Mouse (Mus musculus) left cerebral cortex, adult 9 months (tissue): ENCODE results near the gene Smad9.
A peak's percentile ranks its signal among the peaks of the same experiment; 100 is the strongest.

Experiments
- DNase-seq, 2 experiments: peaks; one replicate each; pipeline ENCODE4 v3.0.0; 2022; ENCODE audit warnings: low spot score in 2 of 2

Smad9 gene

GRCm38 (mm10) chr3:54755145-54756041, at the start of gene Smad9:
TSS of gene Smad9 (plus strand) at chr3:54755582.
- DNase-seq = peak in 1 of 2 experiments; percentile 60

- no peak for DNase-seq
Observed at GRCm38 (mm10) chr3:54708972-54709371, 46.4 kb upstream of the Smad9 start.

DNA sequence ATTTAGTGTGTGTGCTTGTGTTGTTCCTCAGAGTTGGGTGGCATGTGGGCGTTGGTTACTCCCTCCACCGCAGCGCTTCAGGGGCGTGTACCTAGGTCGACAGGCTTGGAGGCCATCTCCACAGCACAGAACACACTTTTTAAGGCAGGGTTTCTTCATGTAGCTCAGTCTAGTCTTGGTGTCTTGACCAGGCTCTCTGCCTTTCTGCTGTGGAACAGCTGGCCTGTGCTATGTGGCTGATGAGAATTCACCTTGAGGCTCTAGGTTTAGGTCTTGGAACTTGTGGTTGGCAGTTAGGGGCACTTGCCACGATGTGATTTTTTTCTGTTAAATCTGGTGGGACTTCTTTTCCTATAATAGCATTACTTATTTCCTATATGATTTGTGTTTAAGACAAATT, 41.1 kb upstream of the Smad9 start, which contains the start of gene Gm21958:
Gm21958 (minus strand) TSS at position 101 of the 400 bp plus-strand sequence.
- DNase-seq = no peak

- DNase-seq = peak in 1 of 2 experiments; percentile 50
Observed at GRCm38 (mm10) chr3:54715461-54715860, 39.9 kb upstream of the Smad9 start.

DNA sequence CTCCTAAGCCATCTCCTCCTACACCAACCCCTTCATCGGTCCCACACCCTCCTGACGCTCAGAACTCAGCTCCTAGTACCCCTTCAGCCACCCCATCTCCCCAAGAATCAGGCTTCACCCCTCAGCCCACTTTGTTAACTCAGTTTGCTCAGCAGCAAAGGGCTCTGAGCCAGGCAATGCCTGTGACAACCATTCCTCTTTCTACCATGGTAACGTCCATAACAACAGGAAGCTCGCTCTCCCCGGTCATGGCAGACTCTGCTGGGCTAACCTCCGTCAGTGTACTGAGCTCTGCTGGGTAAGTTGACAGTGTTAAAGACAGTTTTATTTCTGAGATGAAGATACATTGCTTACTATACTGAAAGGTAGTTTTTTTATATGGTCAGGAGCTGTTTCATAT, 38.0 kb upstream of the Smad9 start:
- no peak for DNase-seq

DNA sequence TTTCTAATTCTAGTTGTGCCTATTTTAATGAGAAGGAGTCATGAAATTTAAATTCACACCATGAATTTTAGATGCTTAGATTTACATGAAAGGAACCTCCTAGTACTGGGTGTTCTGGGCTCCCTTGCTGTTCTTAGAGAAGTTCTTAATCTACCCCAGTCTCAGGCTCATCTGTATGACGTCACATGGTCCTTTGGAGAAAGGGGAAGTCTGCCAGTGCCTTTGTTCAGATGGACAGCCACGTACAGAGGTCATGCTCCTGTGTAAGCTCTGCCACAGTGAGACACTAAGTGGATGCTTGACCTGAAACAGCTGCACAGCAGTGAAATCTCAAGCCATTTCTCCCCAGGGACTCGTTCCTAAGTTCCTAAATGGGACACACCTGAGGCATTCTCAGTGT, 36.4 kb upstream of the Smad9 start:
- no peak for DNase-seq

- DNase-seq = peak in 1 of 2 experiments; percentile 27
Observed at GRCm38 (mm10) chr3:54723741-54724500, 31.5 kb upstream of the Smad9 start.

- DNase-seq = no peak
Observed at GRCm38 (mm10) chr3:54725344-54725743, 30.0 kb upstream of the Smad9 start.

GRCm38 (mm10) chr3:54727588-54727987, 27.8 kb upstream of the Smad9 start:
- DNase-seq = no peak

DNA sequence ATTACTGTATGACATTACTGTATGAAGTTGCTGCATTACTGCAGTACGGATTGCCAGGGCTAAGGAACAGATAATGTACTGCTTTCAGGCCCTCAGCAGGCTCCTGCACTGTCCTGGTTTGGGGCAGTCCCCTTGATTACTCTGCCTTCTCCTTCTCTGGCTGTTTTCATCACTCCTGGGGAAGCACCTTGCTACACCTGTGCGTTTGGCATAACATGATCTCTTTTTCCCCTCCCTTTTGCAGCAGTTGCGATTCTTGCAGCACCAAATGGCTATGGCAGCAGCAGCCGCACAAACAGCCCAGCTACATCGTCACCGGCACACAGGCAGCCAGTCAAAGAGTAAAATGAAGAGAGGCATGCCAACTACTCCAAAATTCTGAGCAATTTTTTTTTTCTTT, 27.3 kb upstream of the Smad9 start:
- no peak for DNase-seq

DNA sequence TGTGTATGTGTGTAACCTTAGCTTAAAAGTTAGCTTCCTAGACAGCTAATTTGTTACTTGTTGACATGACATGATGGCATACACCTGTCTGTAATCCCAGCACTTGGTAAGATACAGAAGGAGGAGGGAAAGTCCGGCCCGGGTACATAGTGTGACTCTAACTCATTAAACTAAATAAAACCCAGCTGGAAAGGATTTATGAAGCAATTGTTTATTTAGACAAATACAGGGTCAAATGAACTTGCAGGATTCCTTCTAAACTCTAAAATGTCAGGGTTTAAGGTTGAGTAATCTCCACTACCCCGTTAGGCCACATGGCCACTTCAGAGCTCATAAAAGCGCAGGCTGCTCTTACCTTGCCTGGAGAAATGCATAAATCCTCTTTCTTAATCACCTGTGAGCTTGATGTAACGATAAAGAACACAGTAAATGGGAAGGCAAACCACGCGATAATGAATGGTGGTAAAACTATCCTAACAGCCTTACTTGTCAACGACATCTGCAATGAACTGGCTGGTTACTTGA, 23.7 kb upstream of the Smad9 start:
- DNase-seq = no peak

DNA sequence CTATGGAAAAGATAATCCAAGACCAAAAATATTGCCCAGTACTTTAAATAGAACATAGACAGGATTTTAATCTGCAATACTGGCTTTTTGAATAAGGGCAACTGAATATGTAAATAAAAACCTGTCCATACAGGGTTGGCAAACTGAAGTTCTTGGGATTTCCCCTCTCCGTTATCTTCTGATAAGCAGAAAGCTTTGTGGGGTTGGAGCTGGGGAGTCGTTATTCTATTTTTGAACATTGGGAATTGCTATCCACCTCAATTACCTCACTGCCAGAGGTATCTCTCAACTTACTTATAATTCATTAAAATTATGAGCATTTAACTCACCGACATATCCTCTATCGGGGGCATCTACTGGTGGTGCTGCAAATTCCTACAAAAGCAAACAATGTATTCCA, 23.0 kb upstream of the Smad9 start:
- no peak for DNase-seq

GRCm38 (mm10) chr3:54734411-54735246, 20.8 kb upstream of the Smad9 start:
- peak; percentile 65 to 85 for DNase-seq

GRCm38 (mm10) chr3:54735247-54736046, 19.9 kb upstream of the Smad9 start, which contains the start of the genes Exosc8 and Alg5:
TSS of gene Exosc8 (minus strand) at chr3:54735393.
TSS of gene Alg5 (plus strand) at chr3:54735539.
- DNase-seq = peak; percentile 64 to 91

DNA sequence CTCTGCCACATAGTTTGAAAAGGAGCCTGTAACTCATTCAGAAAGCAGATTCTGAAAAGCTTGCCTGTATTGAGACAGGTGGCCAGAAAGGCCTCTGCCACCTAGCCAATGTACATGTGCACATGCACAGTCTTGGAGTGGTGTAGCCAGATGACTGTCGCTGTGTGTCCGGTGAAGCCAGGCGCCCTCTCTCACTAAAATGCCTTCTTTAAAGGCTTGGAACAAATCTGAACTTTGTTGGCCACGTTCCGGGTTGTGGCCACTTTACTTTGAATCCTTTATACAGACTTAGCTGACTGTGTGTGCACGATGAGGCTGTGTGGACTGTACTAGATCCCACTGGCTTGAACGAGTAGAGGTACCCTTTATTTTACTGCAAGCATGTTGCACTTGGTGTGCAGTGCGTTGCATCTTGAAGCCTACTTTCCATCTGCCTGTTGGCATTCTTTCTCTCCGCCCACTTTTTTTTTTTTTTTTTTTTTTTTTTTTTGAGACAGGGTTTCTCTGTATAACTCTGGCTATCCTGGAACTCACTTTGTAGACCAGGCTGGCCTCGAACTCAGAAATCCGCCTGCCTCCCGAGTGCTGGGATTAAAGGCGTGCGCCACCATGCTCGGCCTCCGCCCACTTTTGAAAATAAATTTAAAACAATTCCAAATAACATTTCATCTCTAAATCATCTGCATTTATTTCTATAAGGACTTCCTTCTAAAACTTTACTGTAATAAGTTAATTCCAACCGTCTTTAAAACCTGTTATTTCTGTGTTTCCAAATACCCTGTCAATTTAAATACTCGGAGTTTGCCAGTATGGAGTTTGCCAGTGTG, 19.1 kb upstream of the Smad9 start:
- no peak for DNase-seq

DNA sequence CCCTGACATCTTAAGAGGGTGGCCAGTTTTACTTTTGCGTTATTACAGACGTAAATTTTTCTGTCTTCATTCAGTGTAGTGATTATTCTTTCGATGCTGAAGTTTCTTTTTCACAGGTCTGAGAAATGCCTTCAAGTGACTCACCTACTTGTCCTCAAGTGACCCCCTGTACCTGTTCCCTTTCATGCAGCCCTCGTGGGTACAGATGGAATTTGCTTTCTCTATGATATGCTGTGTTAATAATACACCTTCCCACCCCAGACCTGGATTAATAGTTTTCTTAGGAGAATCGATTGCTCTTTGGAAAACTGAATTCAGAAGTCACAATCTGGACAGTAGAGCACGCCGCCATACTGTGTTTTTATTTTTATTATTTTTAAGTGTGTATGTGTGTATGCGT, 18.1 kb upstream of the Smad9 start:
- DNase-seq = no peak

DNA sequence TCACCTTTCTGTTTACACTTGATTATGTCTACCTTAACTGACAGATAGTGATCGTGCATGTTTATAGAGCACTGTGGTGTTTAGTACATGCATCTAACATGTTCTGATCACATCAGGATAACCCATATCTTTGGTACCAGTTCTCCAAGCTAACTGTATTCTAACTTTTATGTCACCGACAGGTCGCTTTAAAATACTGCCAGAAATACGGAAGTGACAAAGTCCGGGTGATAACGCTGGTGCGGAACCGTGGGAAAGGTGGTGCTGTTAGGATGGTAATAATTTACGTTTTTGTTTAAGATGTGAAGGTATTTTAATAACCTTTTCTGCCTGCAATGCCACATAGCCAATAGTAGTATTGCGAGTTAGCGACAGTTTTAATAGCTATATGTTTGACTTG, 13.4 kb upstream of the Smad9 start:
- no peak for DNase-seq

DNA sequence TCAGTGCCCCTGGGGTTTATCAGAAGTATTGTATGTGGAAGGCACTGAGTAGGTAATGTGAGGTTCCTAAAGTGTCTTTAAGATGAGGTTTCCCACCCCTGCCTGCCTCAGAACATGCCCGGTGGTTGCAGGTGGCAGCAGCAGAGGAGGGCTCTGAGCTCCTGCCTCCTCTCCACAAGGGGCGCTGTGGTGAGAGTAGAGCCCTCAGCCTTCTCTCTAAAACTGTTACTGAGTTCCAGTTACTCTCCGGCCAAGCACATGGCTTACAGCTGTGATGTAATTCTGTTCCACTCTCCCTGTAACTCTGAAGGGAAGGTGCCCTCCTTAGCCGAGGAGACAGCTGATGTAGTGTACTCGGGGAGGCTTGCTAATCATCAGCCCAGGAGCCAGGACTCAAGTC, 9.6 kb upstream of the Smad9 start:
- no peak for DNase-seq

GRCm38 (mm10) chr3:54753411-54753810, 2.0 kb upstream of the Smad9 start:
- DNase-seq = no peak

- DNase-seq = peak in 1 of 2 experiments; percentile 27
Observed at GRCm38 (mm10) chr3:54756058-54756457, 676 bp downstream of the Smad9 start.
